Mouse (Mus musculus) right cerebral cortex, postnatal 4 days (tissue): ENCODE results near the gene Tex14.
A peak's percentile ranks its signal among the peaks of the same experiment; 100 is the strongest.

ENCODE experiments used
- DNase-seq: peaks from one replicate; pipeline ENCODE4 v3.0.0-alpha.2; 2022

Gene Tex14

GRCm38 (mm10) chr11:87574520-87575180 is 169.8 kb downstream of the Tex14 start:
- DNase-seq: no peak

GRCm38 (mm10) chr11:87577601-87578248 is 172.9 kb downstream of the Tex14 start:
- DNase-seq: no peak

GRCm38 (mm10) chr11:87578249-87578962 is 173.5 kb downstream of the Tex14 start:
- DNase-seq: peak; percentile 49

- DNase-seq: no peak
These were observed 174.2 kb downstream of the Tex14 start for GRCm38 (mm10) chr11:87578963-87579601.

GRCm38 (mm10) chr11:87579713-87580112 is 174.8 kb downstream of the Tex14 start:
- DNase-seq: no peak

- DNase-seq: no peak
These were observed 175.7 kb downstream of the Tex14 start for GRCm38 (mm10) chr11:87580543-87581085.

GRCm38 (mm10) chr11:87581161-87581865 is 176.4 kb downstream of the Tex14 start:
- no peak for DNase-seq

- no peak for DNase-seq
These were observed 177.3 kb downstream of the Tex14 start for GRCm38 (mm10) chr11:87581933-87582710.

- no peak for DNase-seq
These were observed 178.6 kb downstream of the Tex14 start for GRCm38 (mm10) chr11:87583291-87584034.

- DNase-seq: no peak
These were observed 180.0 kb downstream of the Tex14 start for GRCm38 (mm10) chr11:87584711-87585505.

GRCm38 (mm10) chr11:87587211-87587874 is 182.5 kb downstream of the Tex14 start:
- DNase-seq: no peak

- no peak for DNase-seq
These were observed 184.7 kb downstream of the Tex14 start for GRCm38 (mm10) chr11:87589605-87590004.

GRCm38 (mm10) chr11:87590841-87591525 is 186.1 kb downstream of the Tex14 start:
- peak; percentile 33 for DNase-seq

- peak; percentile 97 for DNase-seq
These were observed 186.9 kb downstream of the Tex14 start, which contains the start of gene Mtmr4 for GRCm38 (mm10) chr11:87591526-87592353. Mtmr4 (plus strand) TSS chr11:87592162.

GRCm38 (mm10) chr11:87592354-87592695 is 187.5 kb downstream of the Tex14 start:
- DNase-seq: no peak

GRCm38 (mm10) chr11:87592713-87593598 is 188.1 kb downstream of the Tex14 start:
- DNase-seq: no peak

- peak; percentile 78 for DNase-seq
These were observed 190.5 kb downstream of the Tex14 start for GRCm38 (mm10) chr11:87595327-87595841.
